Mouse (Mus musculus) C2C12 (cell line): ENCODE measurements at regions not wholly inside any gene's neighbourhood (a gene's known extent, or its start where the extent isn't known, plus 50 kb on each side); places are given as distances from the start of the nearest gene placed in this dataset.

ENCODE experiments used
- CEBPB ChIP-seq: IDR thresholded peaks from one replicate; pipeline ENCODE4 v1.6.1; 2011; ENCODE audit warnings: low read depth, mild to moderate bottlenecking, control low read depth, moderate library complexity
- CTCF ChIP-seq: IDR thresholded peaks from one replicate; pipeline ENCODE4 v1.5.1; 2011; ENCODE audit not compliant: control insufficient read depth, insufficient read depth, insufficient read length
- MYOG ChIP-seq: IDR thresholded peaks from one replicate; pipeline ENCODE4 v1.6.1; 2011; ENCODE audit not compliant: control insufficient read depth, insufficient read length; ENCODE audit errors: extremely low read depth

- TF ChIP-seq CTCF (no peak), MYOG (no peak), CEBPB (no peak)
Observed at GRCm38 (mm10) chr11:63767631-63768250, 154.3 kb downstream of the Hs3st3b1 start.
